Mouse (Mus musculus) myocyte (in vitro differentiated cells): ENCODE data around the gene Cdsn. TPM values are rescaled to one million over a fixed set of nuclear protein-coding genes. Genes with fewer than 3 reads are reported as not detected.
"Not testable (repeated sequence)": the region's sequence is repeated elsewhere in the genome, so short reads cannot be mapped to it uniquely, and the experiment has no call there.

Experiments used
- H3K27me3 ChIP-seq: one replicate; pipeline ENCODE4 v1.6.1; 2011; ENCODE audit not compliant: control insufficient read depth, insufficient read depth, insufficient read length
- H3K36me3 ChIP-seq: one replicate; pipeline ENCODE4 v1.6.1; 2011; ENCODE audit not compliant: control insufficient read depth, insufficient read depth
- H3K4me2 ChIP-seq: one replicate; pipeline ENCODE4 v1.6.1; 2011; ENCODE audit warnings: low read depth, control low read depth
- H3K4me3 ChIP-seq: one replicate; pipeline ENCODE4 v1.5.1; 2011; ENCODE audit warnings: mild to moderate bottlenecking, control low read depth, moderate library complexity
- H3K79me2 ChIP-seq: one replicate; pipeline ENCODE4 v1.6.1; 2011; ENCODE audit not compliant: control insufficient read depth, insufficient read depth
- H3ac ChIP-seq: one replicate; pipeline ENCODE4 v1.6.1; 2011; ENCODE audit not compliant: control insufficient read depth, insufficient read length
- CEBPB ChIP-seq: IDR thresholded peaks from 2 replicates; pipeline ENCODE4 v1.6.1; 2011; ENCODE audit warnings: mild to moderate bottlenecking, moderate library complexity; ENCODE audit not compliant: poor library complexity, insufficient read depth, severe bottlenecking
- E2F4 ChIP-seq: IDR thresholded peaks from one replicate; pipeline ENCODE4 v1.6.1; 2011; ENCODE audit warnings: mild to moderate bottlenecking, control low read depth, moderate library complexity; ENCODE audit not compliant: insufficient read depth
- MAX ChIP-seq: IDR thresholded peaks from one replicate; pipeline ENCODE4 v1.6.1; 2011; ENCODE audit warnings: low read depth, mild to moderate bottlenecking, control low read depth
- MYOD1 ChIP-seq, 3 experiments: IDR thresholded peaks; one replicate each; pipeline ENCODE4 v1.6.1; 2011; ENCODE audit warnings: control low read depth in 2 of 3, low read depth in 2 of 3, mild to moderate bottlenecking in 2 of 3, moderate library complexity in 1 of 3; ENCODE audit not compliant: insufficient read length in 2 of 3, control insufficient read depth in 1 of 3
- MYOG ChIP-seq, 3 experiments: IDR thresholded peaks; one replicate each; pipeline ENCODE4 v1.6.1; 2011; ENCODE audit warnings: control low read depth in 2 of 3, low read depth in 2 of 3, mild to moderate bottlenecking in 2 of 3; ENCODE audit not compliant: insufficient read length in 2 of 3, control insufficient read depth in 1 of 3, insufficient read depth in 1 of 3
- POLR2A ChIP-seq: IDR thresholded peaks from one replicate; pipeline ENCODE4 v1.6.1; 2011; ENCODE audit warnings: low read depth, mild to moderate bottlenecking, control low read depth, moderate library complexity; ENCODE audit not compliant: insufficient read length
- POLR2AphosphoS2 ChIP-seq: IDR thresholded peaks from one replicate; pipeline ENCODE4 v1.6.1; 2011; ENCODE audit warnings: low read depth, control low read depth; ENCODE audit not compliant: insufficient read length
- REST ChIP-seq: IDR thresholded peaks from one replicate; pipeline ENCODE4 v1.6.1; 2011; ENCODE audit warnings: mild to moderate bottlenecking, control low read depth, moderate library complexity; ENCODE audit not compliant: insufficient read depth, insufficient read length
- SRF ChIP-seq: IDR thresholded peaks from one replicate; pipeline ENCODE4 v1.6.1; 2011; ENCODE audit warnings: low read depth; ENCODE audit not compliant: control insufficient read depth, insufficient read length
- TCF12 ChIP-seq: IDR thresholded peaks from one replicate; pipeline ENCODE4 v1.6.1; 2011; ENCODE audit warnings: mild to moderate bottlenecking, control low read depth; ENCODE audit not compliant: poor library complexity, insufficient read depth, severe bottlenecking
- TCF3 ChIP-seq: IDR thresholded peaks from one replicate; pipeline ENCODE4 v1.6.1; 2011; ENCODE audit warnings: low read depth, control low read depth; ENCODE audit not compliant: insufficient read length
- USF1 ChIP-seq: IDR thresholded peaks from one replicate; pipeline ENCODE4 v1.6.1; 2011; ENCODE audit warnings: low read depth, mild to moderate bottlenecking, control low read depth, moderate library complexity
- polyA plus RNA-seq: library from polyadenylated mRNA; unstranded; fragments of >200 nt; fragmentation: generic; extraction: Trizol; gene quantifications from one replicate; pipeline ENCODE4 v1.2.1, GENCODE M21; 2012; ENCODE audit warnings: missing spikeins

Cdsn gene
- polyA plus RNA-seq, 1 experiment = 55.4 TPM

DNA sequence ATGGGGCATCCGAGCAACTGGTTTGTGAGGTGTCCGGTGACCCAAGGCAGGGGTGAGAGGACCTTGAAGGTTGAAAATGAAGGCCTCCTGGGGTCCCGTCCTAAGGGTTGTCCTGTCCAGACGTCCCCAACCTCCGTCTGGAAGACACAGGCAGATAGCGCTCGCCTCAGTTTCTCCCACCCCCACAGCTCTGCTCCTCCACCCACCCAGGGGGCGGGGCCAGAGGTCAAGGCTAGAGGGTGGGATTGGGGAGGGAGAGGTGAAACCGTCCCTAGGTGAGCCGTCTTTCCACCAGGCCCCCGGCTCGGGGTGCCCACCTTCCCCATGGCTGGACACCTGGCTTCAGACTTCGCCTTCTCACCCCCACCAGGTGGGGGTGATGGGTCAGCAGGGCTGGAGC lies 46.2 kb upstream of the Cdsn start, which contains the start of gene Pou5f1:
Gene Pou5f1, plus strand, starts transcription at position 243 of the 400 bp plus-strand sequence.
- no peak within 1 kb of the TSS for H3K4me3 ChIP-seq
- no peaks in the 10 kb centered on the region for H3K36me3 ChIP-seq
- H3K4me2 ChIP-seq = no peak within 1 kb of the TSS
- H3K79me2 ChIP-seq = no peaks in the 10 kb centered on the region
- no peak within 1 kb of the TSS for H3ac ChIP-seq
- H3K27me3 ChIP-seq = peaks cover 7% of the 10 kb centered on the region
- no peak for TF ChIP-seq USF1
- no peak for TF ChIP-seq POLR2A
- TF ChIP-seq MYOD1 (IDR thresholded peaks at IDR 0.05; ENCODE audit: control insufficient read depth in 1 of 3, insufficient read length in 2 of 3, low read depth in 2 of 3) = no peak

GRCm38 (mm10) chr17:35506881-35507280 lies 45.0 kb upstream of the Cdsn start:
- Histone ChIP-seq H3ac (no peak overlapping the region), H3K79me2 (no peaks in the 10 kb centered on the region), H3K27me3 (peaks cover 7% of the 10 kb centered on the region), H3K36me3 (no peaks in the 10 kb centered on the region), H3K4me3 (no peak overlapping the region), H3K4me2 (no peak overlapping the region)
- TF ChIP-seq E2F4 (no peak), TCF12 (no peak), USF1 (no peak), SRF (no peak), MYOG (IDR thresholded peaks at IDR 0.05; ENCODE audit: control insufficient read depth in 1 of 3, insufficient read depth in 1 of 3, insufficient read length in 2 of 3, low read depth in 2 of 3) (no peak), MYOD1 (IDR thresholded peaks at IDR 0.05; ENCODE audit: control insufficient read depth in 1 of 3, insufficient read length in 2 of 3, low read depth in 2 of 3) (no peak), TCF3 (no peak), POLR2AphosphoS2 (no peak), CEBPB (no peak), MAX (no peak), POLR2A (no peak), REST (no peak)

DNA sequence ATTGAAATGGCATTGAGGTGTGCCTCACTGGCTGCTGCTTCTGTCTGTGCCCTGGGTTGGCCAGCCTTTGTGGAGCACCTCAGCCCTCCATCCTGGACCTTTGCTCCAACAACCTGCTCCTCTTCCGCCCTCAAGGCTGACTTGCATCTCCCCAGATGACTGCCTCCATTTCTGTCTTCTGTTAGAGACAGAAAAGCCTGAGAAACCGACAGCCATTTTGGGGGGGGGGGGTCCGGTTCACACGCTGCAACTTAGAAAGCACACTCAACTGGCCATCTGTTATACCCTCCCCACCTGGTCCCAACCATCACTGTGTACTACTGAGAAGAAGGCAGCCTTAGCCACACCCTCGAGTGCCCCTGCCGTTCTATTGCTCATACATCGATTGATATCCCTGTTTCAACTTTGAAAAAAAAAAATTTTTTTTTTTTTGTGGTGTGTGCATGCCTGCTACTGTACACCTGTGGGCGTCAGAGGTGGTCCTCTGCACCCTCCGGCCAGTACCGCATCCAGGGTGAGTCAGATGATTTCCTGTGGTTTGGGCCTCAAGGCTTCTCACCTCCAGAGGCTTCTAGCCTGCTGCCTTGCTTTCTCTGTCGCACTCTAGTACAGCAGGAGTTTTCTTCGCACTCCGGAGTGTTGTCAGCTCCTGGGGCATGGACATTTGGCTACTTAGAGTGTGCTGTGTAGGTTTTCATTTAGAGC lies 44.2 kb upstream of the Cdsn start:
- TF ChIP-seq MYOG (IDR thresholded peaks at IDR 0.05; ENCODE audit: control insufficient read depth in 1 of 3, insufficient read depth in 1 of 3, insufficient read length in 2 of 3, low read depth in 2 of 3) (no peak), TCF3 (no peak), USF1 (no peak), MYOD1 (IDR thresholded peaks at IDR 0.05; ENCODE audit: control insufficient read depth in 1 of 3, insufficient read length in 2 of 3, low read depth in 2 of 3) (no peak), CEBPB (no peak), MAX (no peak), POLR2A (no peak), REST (no peak), POLR2AphosphoS2 (no peak), SRF (no peak), E2F4 (no peak), TCF12 (no peak)
- Histone ChIP-seq H3K4me3 (no peak overlapping the region), H3ac (no peak overlapping the region), H3K4me2 (no peak overlapping the region), H3K36me3 (peaks cover 2% of the 10 kb centered on the region), H3K79me2 (no peaks in the 10 kb centered on the region), H3K27me3 (peaks cover 7% of the 10 kb centered on the region)

DNA sequence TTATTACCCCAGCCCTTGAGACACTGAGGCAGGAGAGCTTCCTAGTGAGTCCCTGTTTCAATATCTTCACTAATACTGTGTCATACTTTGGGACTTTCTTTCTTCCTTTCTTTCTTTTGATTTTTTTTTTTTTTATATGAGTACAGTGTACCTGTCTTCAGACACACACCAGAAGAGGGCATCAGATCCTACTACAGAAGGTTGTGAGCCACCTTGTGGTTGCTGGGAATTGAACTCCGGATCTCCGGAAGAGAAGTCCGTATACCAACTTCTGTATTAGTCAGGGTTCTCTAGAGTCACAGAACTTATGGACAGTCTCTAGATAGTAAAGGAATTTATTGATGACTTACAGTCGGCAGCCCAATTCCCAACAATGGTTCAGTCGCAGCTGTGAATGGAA lies 43.6 kb upstream of the Cdsn start:
- not testable (repeated sequence) for H3K27me3 ChIP-seq, H3K79me2 ChIP-seq, H3K4me3 ChIP-seq, H3K36me3 ChIP-seq, H3K4me2 ChIP-seq, H3ac ChIP-seq

- Histone ChIP-seq H3K36me3 (peaks cover 5% of the 10 kb centered on the region), H3K79me2 (no peaks in the 10 kb centered on the region), H3ac (no peak overlapping the region), H3K4me2 (no peak overlapping the region), H3K27me3 (peaks cover 7% of the 10 kb centered on the region), H3K4me3 (no peak overlapping the region)
- no peak for TF ChIP-seq MYOG (IDR thresholded peaks at IDR 0.05; ENCODE audit: control insufficient read depth in 1 of 3, insufficient read depth in 1 of 3, insufficient read length in 2 of 3, low read depth in 2 of 3)
- no peak for TF ChIP-seq MAX
- TF ChIP-seq SRF = no peak
- no peak for TF ChIP-seq REST
- TF ChIP-seq E2F4 = no peak
- TF ChIP-seq MYOD1 (IDR thresholded peaks at IDR 0.05; ENCODE audit: control insufficient read depth in 1 of 3, insufficient read length in 2 of 3, low read depth in 2 of 3) = no peak
- TF ChIP-seq USF1 = no peak
- TF ChIP-seq TCF3 = no peak
- TF ChIP-seq TCF12 = no peak
- TF ChIP-seq POLR2A = no peak
- TF ChIP-seq POLR2AphosphoS2 = no peak
- no peak for TF ChIP-seq CEBPB
These were observed 42.6 kb upstream of the Cdsn start for GRCm38 (mm10) chr17:35509284-35509683.
